Comparison of ENCODE assay signal across 9 mouse cellular contexts in the genomic region with DNA sequence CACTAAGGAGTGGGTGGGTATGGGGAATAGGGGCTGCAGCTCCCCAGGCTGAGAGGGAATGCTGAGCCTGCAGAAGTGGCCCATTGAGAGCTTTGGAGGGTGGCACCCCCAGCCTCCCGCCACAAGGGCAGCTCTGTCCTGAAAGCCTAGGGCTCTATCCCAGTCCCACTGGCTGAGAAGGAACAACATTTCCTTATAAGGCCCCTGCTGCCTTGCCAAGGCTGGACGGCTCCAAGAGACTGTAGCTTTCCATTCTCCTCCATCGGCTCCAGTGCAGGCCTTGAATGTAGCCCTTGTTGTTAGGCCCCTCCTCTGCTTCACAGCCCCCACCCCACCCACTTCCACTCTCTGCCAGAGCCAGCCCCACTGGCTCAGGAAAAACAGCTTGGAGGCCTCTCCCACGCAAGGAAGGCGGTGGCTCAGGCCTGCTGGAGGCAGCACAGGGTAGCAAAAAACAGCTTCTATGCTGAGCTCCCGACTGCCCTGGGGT.
DNase-seq lines count a peak whose midpoint lies in the region; ATAC-seq and TF ChIP-seq lines count a peak whose summit lies in the region.
"Had no signal": no experiment of that assay in that cellular context is flagged by ENCODE, and none has a peak within 500 bp of the region (broad histone marks: within the 10 kb centered on the region; RNA-seq: fewer than 3 reads in every experiment).

No protein-coding gene starts in this region.

- peak; percentile 76 for ATAC-seq in hindbrain, embryonic 12.5 days (ENCODE audit: low FRiP score)
- peak; percentile 97 for ATAC-seq in lung, embryonic 14.5 days (ENCODE audit: insufficient read depth)
- ATAC-seq in erythroblast, adult 5-6 weeks (replicated peaks; ENCODE audit: low FRiP score, poor library complexity, severe bottlenecking) = no peak

- 14% methylated on average over 6 of the region's 6 CpGs for WGBS in hindbrain, embryonic 12.5 days
- WGBS in lung, embryonic 14.5 days = 12% methylated on average over 6 of the region's 6 CpGs

- DNase-seq in adipocyte (ENCODE audit: low spot score) = peak; percentile 96
- peak; percentile 48 for DNase-seq in embryo, embryonic 10 days (ENCODE audit: low spot score)
- DNase-seq in gastrocnemius, adult 18-20 months (ENCODE audit: low spot score) = peak; percentile 90
- DNase-seq in layer of hippocampus, adult 9-11 months = peak; percentile 96
- DNase-seq in lung, embryonic 14.5 days = peak; percentile 88
- DNase-seq in retina, embryonic 14.5 days (ENCODE audit: low spot score) = peak; percentile 16

- H3K4me3 ChIP-seq in hindbrain, embryonic 12.5 days = no peak overlapping the region
- H3K4me3 ChIP-seq in lung, embryonic 14.5 days (ENCODE audit: low read depth, low read length) = no peak overlapping the region
- H3K4me3 ChIP-seq: megakaryocyte, embryonic 14.5 days had no signal

- peak; percentile 54 for TF ChIP-seq CTCF in lung, embryonic 14.5 days (IDR thresholded peaks at IDR 0.05; ENCODE audit: low read depth)

- H3K4me2 ChIP-seq in hindbrain, embryonic 12.5 days (replicated peaks) = no peak overlapping the region
- peak overlapping the region; percentile 15; the same call in 1 of the 2 replicates for H3K4me2 ChIP-seq in lung, embryonic 14.5 days

- no peak overlapping the region for H3K27ac ChIP-seq in hindbrain, embryonic 12.5 days
- peak overlapping the region; percentile 65 for H3K27ac ChIP-seq in lung, embryonic 14.5 days (ENCODE audit: low read depth)

- no peaks in the 10 kb centered on the region for H3K4me1 ChIP-seq in hindbrain, embryonic 12.5 days
- peaks cover 14% of the 10 kb centered on the region; the same call in 1 of the 2 replicates for H3K4me1 ChIP-seq in lung, embryonic 14.5 days (ENCODE audit: insufficient read depth)

- no peaks in the 10 kb centered on the region for H3K9me3 ChIP-seq in hindbrain, embryonic 12.5 days (replicated peaks)
- H3K9me3 ChIP-seq in lung, embryonic 14.5 days (ENCODE audit: low read depth, low read length) = no peaks in the 10 kb centered on the region
- H3K9me3 ChIP-seq: megakaryocyte, embryonic 14.5 days had no signal

- no peak overlapping the region for H3K9ac ChIP-seq in hindbrain, embryonic 12.5 days
- 0 out of 2 replicates have a peak overlapping the region, but pooled peaks have one; percentile 2 for H3K9ac ChIP-seq in lung, embryonic 14.5 days

- H3K27me3 ChIP-seq in hindbrain, embryonic 12.5 days = no peaks in the 10 kb centered on the region
- H3K27me3 ChIP-seq in lung, embryonic 14.5 days (ENCODE audit: insufficient read depth, low read length) = no peaks in the 10 kb centered on the region

- H3K36me3 ChIP-seq in hindbrain, embryonic 12.5 days = no peaks in the 10 kb centered on the region
- H3K36me3 ChIP-seq in lung, embryonic 14.5 days (ENCODE audit: insufficient read depth) = no peaks in the 10 kb centered on the region

Comparison
In these comparisons a context has a peak if more than half of its experiments do, and no peak if none do; other contexts are left out.
1. DNase-seq: peak in every context shown above with its lines; median percentile 96 in adipocyte; 96 in layer of hippocampus, adult 9-11 months; 90 in gastrocnemius, adult 18-20 months; 88 in lung, embryonic 14.5 days; 48 in embryo, embryonic 10 days; 16 in retina, embryonic 14.5 days.